Mouse (Mus musculus): ENCODE measurements around the gene Mavs. TPM values are rescaled to one million over a fixed set of nuclear protein-coding genes. Genes with fewer than 3 reads are reported as not detected.

Gene Mavs
- total and polyA plus RNA-seq, 3 experiments: 5.6 to 21.2 (median 12.2) TPM

DNA sequence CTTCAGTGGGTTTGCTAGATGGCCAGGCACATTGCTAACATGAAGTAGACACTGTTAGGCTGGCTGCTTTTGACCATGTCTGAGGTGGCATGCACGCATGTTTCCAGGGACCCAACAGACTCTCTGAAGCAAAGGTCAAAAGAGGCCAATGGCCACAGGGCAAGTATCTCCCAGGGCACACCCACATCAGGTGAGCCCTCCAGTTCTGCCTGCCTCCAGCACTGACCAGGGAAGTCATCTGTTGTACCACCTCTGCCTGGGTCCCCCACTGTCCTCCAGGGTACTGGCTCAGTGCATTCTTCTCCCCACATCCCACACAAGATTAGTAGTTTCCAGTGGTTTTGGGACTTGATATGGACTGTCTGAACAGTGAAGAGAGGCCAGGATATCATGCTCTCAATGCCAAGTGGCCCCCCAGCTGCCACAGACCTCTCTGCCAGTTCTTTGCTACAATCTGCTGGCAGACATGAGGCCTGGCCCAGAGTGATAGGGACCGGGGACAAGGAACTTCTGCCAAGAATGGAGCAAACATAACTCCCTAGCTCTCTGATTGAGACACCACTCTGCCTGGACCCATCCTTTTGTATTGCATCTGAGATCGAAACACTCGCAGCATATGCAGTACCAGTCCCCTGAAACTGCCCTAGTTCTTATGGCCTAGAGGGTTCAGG is 24.6 kb upstream of the Mavs start:
- peaks cover 2% of the 10 kb centered on the region; the same call in 1 of the 2 replicates for H3K27me3 ChIP-seq (ENCODE audit: insufficient read depth, low read length)
- H3K9me3 ChIP-seq (replicated peaks): no peaks in the 10 kb centered on the region
- peaks cover 93% of the 10 kb centered on the region for H3K4me1 ChIP-seq (ENCODE audit: insufficient read depth, low read depth, low read length)
- H3K4me3 ChIP-seq (ENCODE audit: low read depth, low read length): peak overlapping the region; percentile 72; the same call in 1 of the 2 replicates
- no peak for TF ChIP-seq GATA1 (IDR thresholded peaks at IDR 0.05; ENCODE audit: borderline replicate concordance, low read length)
- TF ChIP-seq GATA2 (IDR thresholded peaks at IDR 0.05; ENCODE audit: borderline replicate concordance, low read depth, low read length): no peak
- no peak for TF ChIP-seq CTCF (IDR thresholded peaks at IDR 0.05; ENCODE audit: low read depth, low read length)
- no peak for TF ChIP-seq TAL1 (conservative IDR thresholded peaks at IDR 0.05; ENCODE audit: low read depth, low read length)
- TF ChIP-seq POLR2AphosphoS5 (IDR thresholded peaks at IDR 0.05; ENCODE audit: insufficient replicate concordance, low read depth, low read length): no peak
- peaks cover 12% of the 10 kb centered on the region for H3K36me3 ChIP-seq (replicated peaks)
- DNase-seq (ENCODE audit: low spot score): no peak
- no peak for ATAC-seq (ENCODE audit: extremely low read depth, insufficient number of reproducible peaks, low FRiP score, poor library complexity, severe bottlenecking)

DNA sequence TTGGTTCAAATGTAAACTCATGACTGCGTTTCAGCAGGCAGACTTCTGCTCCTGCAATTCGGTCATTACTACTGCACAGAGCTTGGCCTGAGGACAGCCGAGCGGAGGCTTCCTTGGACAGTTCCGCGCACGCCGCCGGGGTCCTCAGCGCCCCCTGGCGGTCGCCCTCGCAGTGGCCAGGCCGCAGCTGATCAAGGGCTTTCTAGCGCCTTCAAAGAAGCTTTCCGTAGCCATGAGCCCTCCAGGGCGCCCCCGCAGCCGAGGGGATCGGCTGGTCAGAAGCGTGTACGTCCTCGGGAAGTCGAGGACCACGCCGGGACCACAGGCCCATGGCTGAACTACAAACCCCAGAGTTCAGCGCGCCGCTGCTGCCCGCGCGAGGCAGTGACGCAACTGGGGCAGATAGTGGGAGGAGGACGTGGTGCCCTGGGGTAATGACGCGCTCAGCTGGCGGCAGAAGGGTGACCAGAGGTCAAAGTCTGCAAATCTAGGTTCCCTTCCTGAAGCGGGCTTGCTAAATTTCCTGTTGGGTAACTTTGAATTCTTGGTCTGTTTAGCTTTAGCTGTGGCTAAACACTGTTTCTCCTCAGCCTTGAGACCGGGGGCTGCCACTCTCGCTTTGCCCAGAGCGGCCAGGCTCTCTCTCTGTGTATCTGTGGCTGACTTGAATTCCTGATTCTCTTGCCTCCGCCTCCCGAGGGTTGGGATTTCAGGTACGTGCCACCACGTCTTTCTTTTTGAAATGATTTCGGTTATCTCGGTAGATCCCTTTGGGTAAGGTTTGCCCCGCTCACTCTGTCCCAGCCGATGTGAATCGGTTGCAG is 23.7 kb upstream of the Mavs start:
- Histone ChIP-seq H3K4me1 (ENCODE audit: insufficient read depth, low read depth, low read length) (peaks cover 90% of the 10 kb centered on the region), H3K36me3 (replicated peaks) (peaks cover 18% of the 10 kb centered on the region), H3K27me3 (ENCODE audit: insufficient read depth, low read length) (peaks cover 2% of the 10 kb centered on the region; the same call in 1 of the 2 replicates), H3K9me3 (replicated peaks) (no peaks in the 10 kb centered on the region), H3K4me3 (ENCODE audit: low read depth, low read length) (peak overlapping the region; percentile 72)
- DNase-seq (ENCODE audit: low spot score) (peak; percentile 75), ATAC-seq (ENCODE audit: extremely low read depth, insufficient number of reproducible peaks, low FRiP score, poor library complexity, severe bottlenecking) (peak; percentile 61)
- TF ChIP-seq POLR2AphosphoS5 (IDR thresholded peaks at IDR 0.05; ENCODE audit: insufficient replicate concordance, low read depth, low read length): no peak
- TF ChIP-seq CTCF (IDR thresholded peaks at IDR 0.05; ENCODE audit: low read depth, low read length): peak; percentile 93

DNA sequence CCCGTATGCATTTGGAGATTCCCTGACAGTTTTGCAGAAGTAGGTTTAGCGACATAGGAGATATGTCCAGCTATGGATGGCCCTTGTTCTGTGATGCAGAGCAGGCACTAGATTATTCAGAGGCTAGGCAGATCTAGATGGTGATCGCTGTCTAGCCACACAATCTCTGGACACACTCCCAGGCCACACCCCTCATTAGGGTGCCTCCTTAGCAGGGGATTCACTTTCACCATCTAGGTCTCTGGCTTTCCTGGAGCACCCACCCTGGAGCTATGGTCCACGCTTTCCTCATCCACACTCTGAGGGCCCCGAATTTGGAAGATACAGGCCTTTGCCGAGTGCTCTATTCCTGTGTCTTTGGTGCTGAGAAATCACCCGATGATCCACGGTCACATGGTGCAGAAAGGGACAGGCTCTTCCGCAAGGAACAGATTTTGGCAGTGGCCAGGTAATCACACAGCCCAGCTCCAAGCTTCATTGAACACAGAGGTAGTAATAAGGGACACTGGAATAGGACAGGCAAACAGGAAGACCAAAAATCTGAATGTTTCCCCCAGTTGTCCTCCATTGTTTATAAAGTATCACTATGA is 22.7 kb upstream of the Mavs start:
- TF ChIP-seq GATA1 (IDR thresholded peaks at IDR 0.05; ENCODE audit: borderline replicate concordance, low read length): no peak
- no peak for TF ChIP-seq CTCF (IDR thresholded peaks at IDR 0.05; ENCODE audit: low read depth, low read length)
- no peak for TF ChIP-seq TAL1 (conservative IDR thresholded peaks at IDR 0.05; ENCODE audit: low read depth, low read length)
- no peak for TF ChIP-seq GATA2 (IDR thresholded peaks at IDR 0.05; ENCODE audit: borderline replicate concordance, low read depth, low read length)
- TF ChIP-seq POLR2AphosphoS5 (IDR thresholded peaks at IDR 0.05; ENCODE audit: insufficient replicate concordance, low read depth, low read length): no peak
- Histone ChIP-seq H3K4me3 (ENCODE audit: low read depth, low read length) (peak overlapping the region; percentile 72), H3K9me3 (replicated peaks) (no peaks in the 10 kb centered on the region), H3K4me1 (ENCODE audit: insufficient read depth, low read depth, low read length) (peaks cover 88% of the 10 kb centered on the region), H3K27me3 (ENCODE audit: insufficient read depth, low read length) (peaks cover 2% of the 10 kb centered on the region; the same call in 1 of the 2 replicates), H3K36me3 (replicated peaks) (peaks cover 18% of the 10 kb centered on the region)
- no peak for ATAC-seq (ENCODE audit: extremely low read depth, insufficient number of reproducible peaks, low FRiP score, poor library complexity, severe bottlenecking)
- DNase-seq (ENCODE audit: low spot score): no peak

DNA sequence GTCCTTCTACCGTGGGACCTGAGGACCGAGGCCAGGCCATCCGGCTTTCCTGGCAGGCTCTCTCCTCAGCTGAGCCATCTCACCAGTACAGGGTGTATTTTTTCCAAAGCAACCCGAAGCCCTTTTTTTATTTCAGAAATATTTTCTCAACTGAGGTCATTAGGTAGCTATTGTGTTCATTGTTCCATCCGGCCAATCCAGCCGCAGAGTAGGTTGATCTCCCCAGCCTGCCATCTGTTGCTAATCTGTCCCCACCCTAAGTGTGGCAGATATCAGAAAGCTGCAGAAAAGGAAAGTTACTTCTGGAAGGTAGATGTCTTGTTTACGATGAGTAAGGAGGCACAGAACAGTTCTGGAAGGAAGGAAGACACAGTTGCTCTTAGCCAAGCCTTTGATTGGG is 20.1 kb upstream of the Mavs start:
- DNase-seq (ENCODE audit: low spot score) (peak; percentile 75), ATAC-seq (ENCODE audit: extremely low read depth, insufficient number of reproducible peaks, low FRiP score, poor library complexity, severe bottlenecking) (peak; percentile 64)
- Histone ChIP-seq H3K27me3 (ENCODE audit: insufficient read depth, low read length) (peaks cover 2% of the 10 kb centered on the region; the same call in 1 of the 2 replicates), H3K4me3 (ENCODE audit: low read depth, low read length) (peak overlapping the region; percentile 58; the same call in 1 of the 2 replicates), H3K4me1 (ENCODE audit: insufficient read depth, low read depth, low read length) (peaks cover 65% of the 10 kb centered on the region), H3K9me3 (replicated peaks) (no peaks in the 10 kb centered on the region), H3K36me3 (replicated peaks) (peaks cover 18% of the 10 kb centered on the region)
- TF ChIP-seq POLR2AphosphoS5 (IDR thresholded peaks at IDR 0.05; ENCODE audit: insufficient replicate concordance, low read depth, low read length) (no peak), TAL1 (conservative IDR thresholded peaks at IDR 0.05; ENCODE audit: low read depth, low read length) (peak; percentile 60)

DNA sequence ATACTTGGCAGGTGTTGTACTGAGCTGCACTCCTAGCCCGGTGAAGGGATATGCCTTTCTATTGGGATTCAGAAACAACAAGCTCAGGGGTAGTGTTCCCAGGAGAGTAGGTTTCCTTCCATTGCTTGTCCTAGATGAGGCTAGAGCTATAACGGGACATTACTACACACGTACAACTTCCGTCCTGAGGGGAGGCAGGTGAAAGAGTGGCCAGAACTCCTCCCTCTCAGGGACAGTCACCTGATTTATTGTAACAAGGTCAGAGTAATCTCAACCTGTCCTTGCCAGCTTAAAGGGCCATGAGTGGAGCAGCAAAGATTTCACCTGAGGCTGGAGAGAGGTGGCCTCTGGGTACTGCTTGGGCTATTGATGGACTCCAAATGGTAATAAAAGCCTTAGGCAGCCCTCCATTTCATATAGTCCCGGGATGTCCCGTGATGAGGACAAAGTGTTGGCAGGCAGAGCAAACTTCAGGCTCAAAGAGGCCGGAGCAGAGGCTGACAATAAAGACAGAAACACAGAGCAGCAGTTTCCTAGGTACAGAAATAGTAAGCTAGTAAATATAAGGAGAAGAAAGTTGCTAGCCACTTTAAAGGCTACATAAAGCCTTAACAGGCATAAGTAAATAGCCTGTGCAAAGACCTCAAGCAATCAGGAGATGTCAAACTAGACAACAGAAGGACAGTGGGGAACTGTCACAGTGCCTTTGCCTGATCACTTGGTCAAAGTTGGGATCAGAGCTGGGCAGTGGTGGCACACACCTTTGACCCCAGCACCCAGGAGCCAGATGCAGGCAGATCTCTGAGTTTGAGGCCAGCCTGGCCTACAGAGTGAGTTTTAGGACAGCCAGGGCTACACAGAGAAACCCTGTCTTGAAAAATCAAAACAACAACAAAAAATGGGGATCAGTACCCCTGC is 17.7 kb upstream of the Mavs start:
- Histone ChIP-seq H3K4me3 (ENCODE audit: low read depth, low read length) (no peak overlapping the region), H3K27me3 (ENCODE audit: insufficient read depth, low read length) (no peaks in the 10 kb centered on the region), H3K4me1 (ENCODE audit: insufficient read depth, low read depth, low read length) (peaks cover 46% of the 10 kb centered on the region), H3K36me3 (replicated peaks) (peaks cover 18% of the 10 kb centered on the region), H3K9me3 (replicated peaks) (no peaks in the 10 kb centered on the region)
- ATAC-seq (ENCODE audit: extremely low read depth, insufficient number of reproducible peaks, low FRiP score, poor library complexity, severe bottlenecking) (no peak), DNase-seq (ENCODE audit: low spot score) (no peak)
- TF ChIP-seq GATA1 (IDR thresholded peaks at IDR 0.05; ENCODE audit: borderline replicate concordance, low read length): no peak

DNA sequence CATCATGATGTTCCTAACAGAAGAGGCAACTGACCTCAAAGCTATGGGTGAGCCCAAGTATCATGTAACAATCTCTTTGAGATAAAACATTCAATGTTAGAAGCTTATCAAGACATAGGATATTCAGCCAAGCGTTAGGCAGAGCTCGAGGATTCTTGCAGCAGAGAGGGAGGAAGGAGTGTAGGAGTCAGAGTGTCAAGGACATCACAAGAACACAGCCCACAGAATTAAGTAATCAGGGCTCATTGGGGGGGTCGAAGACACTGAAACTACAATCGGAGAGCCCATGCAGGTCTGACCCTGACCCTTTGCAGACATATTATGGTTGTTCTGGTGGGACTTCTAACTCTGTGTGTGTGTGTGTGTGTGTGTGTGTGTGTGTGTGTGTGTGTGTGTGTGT is 13.8 kb upstream of the Mavs start:
- no peak for ATAC-seq (ENCODE audit: extremely low read depth, insufficient number of reproducible peaks, low FRiP score, poor library complexity, severe bottlenecking)

More for the DNA sequence above, 13.8 kb upstream of the Mavs start:
- Histone ChIP-seq H3K36me3 (replicated peaks) (no peaks in the 10 kb centered on the region), H3K27me3 (ENCODE audit: insufficient read depth, low read length) (no peaks in the 10 kb centered on the region), H3K4me3 (ENCODE audit: low read depth, low read length) (no peak overlapping the region), H3K9me3 (replicated peaks) (peaks cover 3% of the 10 kb centered on the region; the same call in 1 of the 2 replicates), H3K4me1 (ENCODE audit: insufficient read depth, low read depth, low read length) (peaks cover 38% of the 10 kb centered on the region)
- DNase-seq (ENCODE audit: low spot score): no peak
- TF ChIP-seq POLR2AphosphoS5 (IDR thresholded peaks at IDR 0.05; ENCODE audit: insufficient replicate concordance, low read depth, low read length): no peak
- no peak for TF ChIP-seq GATA1 (IDR thresholded peaks at IDR 0.05; ENCODE audit: borderline replicate concordance, low read length)
- TF ChIP-seq TAL1 (conservative IDR thresholded peaks at IDR 0.05; ENCODE audit: low read depth, low read length): no peak
- no peak for TF ChIP-seq GATA2 (IDR thresholded peaks at IDR 0.05; ENCODE audit: borderline replicate concordance, low read depth, low read length)
- TF ChIP-seq CTCF (IDR thresholded peaks at IDR 0.05; ENCODE audit: low read depth, low read length): no peak

Data from G1E (cell line).